Mouse (Mus musculus) skeletal muscle tissue, postnatal 0 days (tissue): ENCODE measurements around the gene Fpr-rs4. TPM values are rescaled to one million over a fixed set of nuclear protein-coding genes. Genes with fewer than 3 reads are reported as not detected.

ENCODE experiments used
- polyA plus RNA-seq: library from polyadenylated mRNA; unstranded; fragments of >200 nt; fragmentation: Nextera tagmentation; extraction: Ambion mirVana; gene quantifications from 2 replicates; pipeline ENCODE4 v1.2.1, GENCODE M21; 2015

Gene Fpr-rs4
- not detected in 2 replicates for polyA plus RNA-seq

GRCm38 (mm10) chr17:18021433-18021832, at the start of gene Fpr-rs4:
Fpr-rs4 (plus strand) TSS chr17:18021733.

GRCm38 (mm10) chr17:18049124-18049523, 27.6 kb downstream of the Fpr-rs4 start, which contains the start of gene Vmn2r124:
Vmn2r124 (plus strand) TSS chr17:18049424.

Other genes starting within 250 kb of the Fpr-rs4 start
- 7.7 and 10.5 TPM in 2 replicates for gene Spaca6, start 194.6 kb upstream of the Fpr-rs4 start, polyA plus RNA-seq
- 0.62 TPM in 2 replicates for gene Has1, start 166.5 kb upstream of the Fpr-rs4 start, polyA plus RNA-seq
- 0.54 and 0.73 TPM in 2 replicates for gene Fpr1, start 137.8 kb upstream of the Fpr-rs4 start, polyA plus RNA-seq
- 0.42 and 0.62 TPM in 2 replicates for gene Fpr2, start 133.9 kb upstream of the Fpr-rs4 start, polyA plus RNA-seq
- gene Fpr3, start 133.9 kb upstream of the Fpr-rs4 start, polyA plus RNA-seq = not detected in 2 replicates
- gene Vmn2r124, start 27.7 kb downstream of the Fpr-rs4 start, polyA plus RNA-seq = not detected in 2 replicates
- not detected in 2 replicates for gene Vmn2r91, start 63.3 kb downstream of the Fpr-rs4 start, polyA plus RNA-seq
- gene Vmn2r92, start 130.2 kb downstream of the Fpr-rs4 start, polyA plus RNA-seq = not detected in 2 replicates